Mouse (Mus musculus) naive thymus-derived CD4-positive, alpha-beta T cell, adult 2 months (primary cell): ENCODE measurements around the gene Kdm5c.
A peak's percentile ranks its signal among the peaks of the same experiment; 100 is the strongest.
"Not testable (repeated sequence)": the region's sequence is repeated elsewhere in the genome, so short reads cannot be mapped to it uniquely, and the experiment has no call there.

Experiments used
- DNase-seq: peaks from one replicate; pipeline ENCODE4 v3.0.0-alpha.2; 2011; ENCODE audit warnings: low read depth

The Kdm5c gene

GRCm38 (mm10) chrX:152287026-152287425 is 54.2 kb downstream of the Kdm5c start:
- not testable (repeated sequence) for DNase-seq

- no peak for DNase-seq
Measured at GRCm38 (mm10) chrX:152306224-152306623, 73.4 kb downstream of the Kdm5c start.

DNA sequence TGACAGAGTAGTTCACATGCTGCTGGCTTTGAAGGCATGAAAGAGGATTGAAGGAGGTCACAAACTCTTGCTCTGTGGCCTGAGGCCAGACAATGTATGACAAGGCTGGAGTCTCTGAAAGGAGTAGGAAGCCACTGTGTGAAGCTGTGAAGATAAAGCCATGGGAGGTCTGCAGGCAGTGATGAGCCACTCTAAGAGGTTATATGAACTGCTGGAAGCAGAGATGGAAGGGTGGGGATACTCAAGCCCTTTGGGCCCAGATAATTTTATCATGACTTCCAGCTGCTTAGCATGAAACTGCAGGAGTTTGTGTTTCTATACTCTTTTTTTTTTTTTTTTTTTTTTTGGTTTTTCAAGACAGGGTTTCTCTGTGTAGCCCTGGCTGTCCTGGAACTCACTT is 74.6 kb downstream of the Kdm5c start:
- DNase-seq = no peak

DNA sequence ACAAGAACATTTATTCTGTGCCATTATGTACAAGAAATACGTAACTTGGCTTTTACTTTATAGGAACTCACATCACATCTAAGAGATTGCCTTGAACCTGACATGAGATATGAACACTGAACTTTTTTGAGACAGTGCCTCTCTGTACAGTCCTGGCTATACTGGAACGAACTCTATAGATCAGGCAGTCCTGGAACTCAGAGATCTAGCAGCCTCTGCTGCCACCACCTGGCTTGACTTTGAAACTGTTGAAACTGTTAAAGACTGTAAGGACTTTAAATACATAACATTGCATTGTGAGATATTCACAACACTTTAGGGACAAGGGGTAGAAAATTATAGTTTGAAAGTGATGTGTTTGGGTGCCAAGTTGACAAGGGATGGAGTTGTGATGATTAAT is 75.1 kb downstream of the Kdm5c start:
- DNase-seq = peak; percentile 46

- DNase-seq = no peak
Measured at GRCm38 (mm10) chrX:152320535-152320934, 87.7 kb downstream of the Kdm5c start.

DNA sequence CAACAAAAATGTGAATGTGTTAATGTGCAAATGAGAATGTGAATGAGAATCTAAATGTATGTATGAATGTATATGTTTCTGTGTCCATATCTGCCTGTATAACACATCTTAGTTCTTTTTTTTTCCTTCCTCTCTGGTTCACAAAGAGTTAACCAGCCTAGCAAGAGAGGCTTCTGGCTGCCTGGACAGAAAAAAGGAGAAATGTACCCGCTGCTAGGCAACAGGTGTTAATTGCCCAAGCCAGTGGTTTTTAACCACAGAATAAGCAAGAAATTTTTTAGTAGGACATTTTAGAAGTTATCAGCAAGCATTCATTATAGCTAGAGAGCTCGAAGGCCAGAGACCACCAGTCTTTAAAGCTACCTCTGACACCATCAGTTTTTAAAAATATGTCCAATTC is 90.0 kb downstream of the Kdm5c start:
- no peak for DNase-seq

DNA sequence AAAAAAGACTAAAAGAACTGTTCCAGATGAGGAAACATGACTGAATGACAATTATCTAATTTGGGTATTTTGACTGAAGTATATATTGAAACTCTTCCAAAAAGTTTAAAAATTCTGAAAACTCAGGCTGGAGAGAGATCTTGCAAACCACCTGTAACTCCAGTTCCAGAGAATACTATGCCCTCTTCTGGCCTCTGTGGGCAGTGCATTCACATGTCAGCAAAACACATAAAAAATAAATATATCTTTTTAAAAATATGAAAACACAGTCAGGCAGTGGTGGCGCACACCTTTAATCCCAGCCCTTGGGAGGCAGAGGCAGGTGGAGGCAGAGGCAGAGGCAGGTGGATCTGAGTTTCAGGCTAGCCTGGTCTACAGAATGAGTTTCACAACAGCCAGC is 90.8 kb downstream of the Kdm5c start:
- DNase-seq = peak; percentile 34
